Mouse (Mus musculus): ENCODE data around the gene Rhox1. TPM values are rescaled to one million over a fixed set of nuclear protein-coding genes. Genes with fewer than 3 reads are reported as not detected.

Rhox1 gene
- total and polyA plus RNA-seq, 2 experiments from 2014 or later: not detected

GRCm38 (mm10) chrX:37167085-37167484, 55.0 kb downstream of the Rhox1 start:
- Histone ChIP-seq H3K36me3 (replicated peaks; ENCODE audit: control insufficient read depth, insufficient read depth, low read length) (no peaks in the 10 kb centered on the region), H3K9me3 (replicated peaks; ENCODE audit: control insufficient read depth, low read length) (no peaks in the 10 kb centered on the region), H3K4me2 (ENCODE audit: low read depth, low read length) (no peak overlapping the region), H3K4me3 (ENCODE audit: low read depth, low read length) (no peak overlapping the region), H3K9ac (replicated peaks; ENCODE audit: low read depth, low read length) (no peak overlapping the region), H3K27me3 (ENCODE audit: control insufficient read depth, insufficient read depth, low read length) (no peaks in the 10 kb centered on the region), H3K27ac (ENCODE audit: low read depth) (no peak overlapping the region), H3K4me1 (ENCODE audit: control insufficient read depth, insufficient read depth) (no peaks in the 10 kb centered on the region)
- WGBS: 25% methylated on average over 3 of the region's 3 CpGs
- ATAC-seq (ENCODE audit: insufficient read depth, low read depth): 0 out of 2 replicates have a peak, but pooled peaks have one; percentile 39
- TF ChIP-seq CTCF (IDR thresholded peaks at IDR 0.05; ENCODE audit: low read depth) (peak; percentile 74), EP300 (IDR thresholded peaks at IDR 0.05; ENCODE audit: low read depth) (no peak)
- DNase-seq (ENCODE audit: low spot score): no peak

Other genes with a start within 250 kb of the Rhox1 start
- 53.1 and 73.5 TPM in 2 replicates for gene Sept6, start 230.5 kb downstream of the Rhox1 start, total RNA-seq (2014; rRNA removed; ENCODE audit: low replicate concordance)
- 22.1 and 22.3 TPM in 2 replicates for gene Sept6, start 230.5 kb downstream of the Rhox1 start, polyA plus RNA-seq (2015; fragmentation: Nextera tagmentation; extraction: Ambion mirVana)
- gene Sowahd, start 173.4 kb downstream of the Rhox1 start, total RNA-seq (2014; rRNA removed; ENCODE audit: low replicate concordance): not detected in 2 replicates
- not detected in 2 replicates for gene Sowahd, start 173.4 kb downstream of the Rhox1 start, polyA plus RNA-seq (2015; fragmentation: Nextera tagmentation; extraction: Ambion mirVana)
- gene Rpl39, start 136.9 kb downstream of the Rhox1 start, total RNA-seq (2014; rRNA removed; ENCODE audit: low replicate concordance): 148 and 167 TPM in 2 replicates
- 403 and 426 TPM in 2 replicates for gene Rpl39, start 136.9 kb downstream of the Rhox1 start, polyA plus RNA-seq (2015; fragmentation: Nextera tagmentation; extraction: Ambion mirVana)
- gene Upf3b, start 111.9 kb downstream of the Rhox1 start, total RNA-seq (2014; rRNA removed; ENCODE audit: low replicate concordance): 8.1 and 10.2 TPM in 2 replicates
- gene Upf3b, start 111.9 kb downstream of the Rhox1 start, polyA plus RNA-seq (2015; fragmentation: Nextera tagmentation; extraction: Ambion mirVana): 9.3 and 10.6 TPM in 2 replicates
- gene Nkap, start 95.5 kb downstream of the Rhox1 start, total RNA-seq (2014; rRNA removed; ENCODE audit: low replicate concordance): 8.1 and 13.8 TPM in 2 replicates
- 8.2 and 9.2 TPM in 2 replicates for gene Nkap, start 95.5 kb downstream of the Rhox1 start, polyA plus RNA-seq (2015; fragmentation: Nextera tagmentation; extraction: Ambion mirVana)
- gene Akap14, start 53.4 kb downstream of the Rhox1 start, total RNA-seq (2014; rRNA removed; ENCODE audit: low replicate concordance): not detected in 2 replicates
- gene Akap14, start 53.4 kb downstream of the Rhox1 start, polyA plus RNA-seq (2015; fragmentation: Nextera tagmentation; extraction: Ambion mirVana): 0.05 and 0.07 TPM in 2 replicates
- gene Ndufa1, start 31.1 kb downstream of the Rhox1 start, total RNA-seq (2014; rRNA removed; ENCODE audit: low replicate concordance): 337 and 420 TPM in 2 replicates
- 1,804 and 1,915 TPM in 2 replicates for gene Ndufa1, start 31.1 kb downstream of the Rhox1 start, polyA plus RNA-seq (2015; fragmentation: Nextera tagmentation; extraction: Ambion mirVana)
- not detected in 2 replicates for gene Rnf113a1, start 31.0 kb downstream of the Rhox1 start, total RNA-seq (2014; rRNA removed; ENCODE audit: low replicate concordance)
- 5.5 and 5.6 TPM in 2 replicates for gene Rnf113a1, start 31.0 kb downstream of the Rhox1 start, polyA plus RNA-seq (2015; fragmentation: Nextera tagmentation; extraction: Ambion mirVana)
- gene Gm9, start 11.2 kb downstream of the Rhox1 start, total RNA-seq (2014; rRNA removed; ENCODE audit: low replicate concordance): not detected in 2 replicates
- gene Gm9, start 11.2 kb downstream of the Rhox1 start, polyA plus RNA-seq (2015; fragmentation: Nextera tagmentation; extraction: Ambion mirVana): not detected in 2 replicates
- not detected in 2 replicates for gene Rhox2a, start 22.7 kb upstream of the Rhox1 start, total RNA-seq (2014; rRNA removed; ENCODE audit: low replicate concordance)
- not detected in 2 replicates for gene Rhox2a, start 22.7 kb upstream of the Rhox1 start, polyA plus RNA-seq (2015; fragmentation: Nextera tagmentation; extraction: Ambion mirVana)
- gene Rhox3a, start 27.7 kb upstream of the Rhox1 start, total RNA-seq (2014; rRNA removed; ENCODE audit: low replicate concordance): not detected in 2 replicates
- not detected in 2 replicates for gene Rhox3a, start 27.7 kb upstream of the Rhox1 start, polyA plus RNA-seq (2015; fragmentation: Nextera tagmentation; extraction: Ambion mirVana)
- not detected in 2 replicates for gene Rhox4a, start 43.1 kb upstream of the Rhox1 start, total RNA-seq (2014; rRNA removed; ENCODE audit: low replicate concordance)
- not detected in 2 replicates for gene Rhox4a, start 43.1 kb upstream of the Rhox1 start, polyA plus RNA-seq (2015; fragmentation: Nextera tagmentation; extraction: Ambion mirVana)
- gene Rhox3a2, start 157.8 kb upstream of the Rhox1 start, total RNA-seq (2014; rRNA removed; ENCODE audit: low replicate concordance): not detected in 2 replicates
- gene Rhox3a2, start 157.8 kb upstream of the Rhox1 start, polyA plus RNA-seq (2015; fragmentation: Nextera tagmentation; extraction: Ambion mirVana): not detected in 2 replicates
- gene Rhox4a2, start 168.6 kb upstream of the Rhox1 start, total RNA-seq (2014; rRNA removed; ENCODE audit: low replicate concordance): not detected in 2 replicates
- gene Rhox4a2, start 168.6 kb upstream of the Rhox1 start, polyA plus RNA-seq (2015; fragmentation: Nextera tagmentation; extraction: Ambion mirVana): 0.22 TPM in 2 replicates
- gene Rhox2b, start 189.8 kb upstream of the Rhox1 start, total RNA-seq (2014; rRNA removed; ENCODE audit: low replicate concordance): not detected in 2 replicates
- gene Rhox2b, start 189.8 kb upstream of the Rhox1 start, polyA plus RNA-seq (2015; fragmentation: Nextera tagmentation; extraction: Ambion mirVana): not detected in 2 replicates
- not detected in 2 replicates for gene Rhox4b, start 210.2 kb upstream of the Rhox1 start, total RNA-seq (2014; rRNA removed; ENCODE audit: low replicate concordance)
- not detected in 2 replicates for gene Rhox4b, start 210.2 kb upstream of the Rhox1 start, polyA plus RNA-seq (2015; fragmentation: Nextera tagmentation; extraction: Ambion mirVana)
- gene Rhox2c, start 231.4 kb upstream of the Rhox1 start, total RNA-seq (2014; rRNA removed; ENCODE audit: low replicate concordance): not detected in 2 replicates
- not detected in 2 replicates for gene Rhox2c, start 231.4 kb upstream of the Rhox1 start, polyA plus RNA-seq (2015; fragmentation: Nextera tagmentation; extraction: Ambion mirVana)
- gene Rhox3c, start 236.3 kb upstream of the Rhox1 start, total RNA-seq (2014; rRNA removed; ENCODE audit: low replicate concordance): not detected in 2 replicates
- 0.11 TPM in 1 of 2 replicates, not detected in the other for gene Rhox3c, start 236.3 kb upstream of the Rhox1 start, polyA plus RNA-seq (2015; fragmentation: Nextera tagmentation; extraction: Ambion mirVana)